Comparison of ENCODE assay signal across 8 mouse cellular contexts in genomic region chr8:125012695-125013627, GRCm38 (mm10). TPM values are rescaled to one million over a fixed set of nuclear protein-coding genes. Genes with fewer than 3 reads are reported as not detected.
DNase-seq lines count a peak whose midpoint lies in the region; ATAC-seq lines count a peak whose summit lies in the region.

Gene Tsnax, plus strand, starts transcription at chr8:125012997.

- H3K4me1 ChIP-seq in hindbrain, embryonic 14.5 days (replicated peaks; ENCODE audit: control insufficient read depth, insufficient read depth, low read length), result 0 out of 2 replicates have a peak, but pooled peaks cover 6% of the 10 kb centered on the region

- 3% methylated on average over 84 of the region's 84 CpGs for WGBS in hindbrain, embryonic 14.5 days

- H3K27ac ChIP-seq in hindbrain, embryonic 14.5 days, result peak within 1 kb of the TSS; percentile 78

- peaks cover 34% of the 10 kb centered on the region for H3K36me3 ChIP-seq in hindbrain, embryonic 14.5 days (replicated peaks; ENCODE audit: control insufficient read depth, insufficient read depth)

- ATAC-seq in hindbrain, embryonic 14.5 days (ENCODE audit: low FRiP score), result peak; percentile 98

- peak within 1 kb of the TSS; percentile 89 for H3K9ac ChIP-seq in hindbrain, embryonic 14.5 days

- peak; percentile 92 for DNase-seq in R1 (ENCODE audit: low read depth, low spot score)
- peak; percentile 93 to 95 for DNase-seq in cerebellum, postnatal 25 days
- DNase-seq in frontal cortex, postnatal 25 days (ENCODE audit: low spot score in 2 of 2), result peak; percentile 81 to 86
- DNase-seq in hindbrain, embryonic 14.5 days (ENCODE audit: low spot score), result peak; percentile 91
- peak; percentile 92 to 93 for DNase-seq in layer of hippocampus, postnatal 36 days
- peak; percentile 94 for DNase-seq in lung, postnatal 36 days
- DNase-seq in retina, postnatal 1 day, result peak; percentile 96
- peak; percentile 85 to 86 for DNase-seq in urinary bladder, adult 18-20 months (ENCODE audit: low spot score in 2 of 2)

- H3K4me3 ChIP-seq in hindbrain, embryonic 14.5 days (replicated peaks; ENCODE audit: low read length), result peak within 1 kb of the TSS; percentile 74

- no peaks in the 10 kb centered on the region for H3K9me3 ChIP-seq in hindbrain, embryonic 14.5 days (ENCODE audit: control insufficient read depth, low read length)

- H3K4me2 ChIP-seq in hindbrain, embryonic 14.5 days (replicated peaks), result peak within 1 kb of the TSS; percentile 69

- no peaks in the 10 kb centered on the region for H3K27me3 ChIP-seq in hindbrain, embryonic 14.5 days (ENCODE audit: control insufficient read depth, insufficient read depth, low read length)

RNA-seq across cellular contexts. Expression of gene Tsnax, which starts in this region (rescaled TPM):
- 218 and 247 TPM in 2 replicates for polyA plus RNA-seq in hindbrain, embryonic 14.5 days (2014; fragmentation: Nextera tagmentation; extraction: Ambion mirVana)
- total RNA-seq in layer of hippocampus, postnatal 36 days (2021), result 100 to 1,000 TPM; 135 to 151 TPM

Comparison
In these comparisons a context has a peak if more than half of its experiments do, and no peak if none do; other contexts are left out.
1. Peak in every context shown above with its lines: DNase-seq, ATAC-seq, H3K4me3 ChIP-seq and H3K27ac ChIP-seq.